Mouse (Mus musculus): ENCODE results near the gene Gm20388.

GRCm38 (mm10) chr8:124340360-124341068 is 4429.9 kb downstream of the Gm20388 start:
- TF ChIP-seq GATA1 (IDR thresholded peaks at IDR 0.05; ENCODE audit: low read length), result no peak
- TF ChIP-seq TAL1 (IDR thresholded peaks at IDR 0.05; ENCODE audit: low read length), result no peak

Data from erythroblast, embryonic 14.5 days (primary cell).